Mouse (Mus musculus) layer of hippocampus, adult 8-10 months (tissue): Measurements from ENCODE around the gene Kcp. TPM values are rescaled to one million over a fixed set of nuclear protein-coding genes. Genes with fewer than 3 reads are reported as not detected.

Source experiments
- total RNA-seq, 4 experiments: library from RNA; stranded (reverse); gene quantifications; 2 replicates each; pipeline ENCODE4 v1.2.4; 2022

Gene Kcp
- total RNA-seq, 4 experiments from 2014 or later: 1.4 to 3.5 (median 1.8) TPM

Other genes with a start within 250 kb of the Kcp start
- 1 to 10 TPM; 4.9 to 9.0 (median 6.6) TPM for gene Hilpda, start 235.5 kb downstream of the Kcp start, total RNA-seq
- under 1 TPM in 3 of 4 experiments, not detected in 1; 0.38 to 0.55 (median 0.54) TPM for gene Fam71f2, start 228.4 kb downstream of the Kcp start, total RNA-seq
- gene Fam71f1, start 188.8 kb downstream of the Kcp start, total RNA-seq: not detected
- 10 to 100 TPM; 65.8 to 71.3 (median 69.3) TPM for gene Calu, start 159.9 kb downstream of the Kcp start, total RNA-seq
- under 1 TPM in 2 of 4 experiments, not detected in 2; 0.33 to 0.80 TPM for gene Opn1sw, start 119.5 kb downstream of the Kcp start, total RNA-seq
- gene Ccdc136, start 111.6 kb downstream of the Kcp start, total RNA-seq: 10 to 100 TPM; 77.8 to 87.7 (median 83.6) TPM
- gene Flnc, start 74.7 kb downstream of the Kcp start, total RNA-seq: 1 to 10 TPM; 2.1 to 8.8 (median 5.4) TPM
- 100 to 1,000 TPM; 221 to 280 (median 257) TPM for gene Atp6v1f, start 40.2 kb downstream of the Kcp start, total RNA-seq
- under 1 TPM in 2 of 4 experiments, not detected in 2; 0.61 to 0.75 TPM for gene Atp6v1fnb, start 36.5 kb downstream of the Kcp start, total RNA-seq
- gene Irf5, start 18.7 kb upstream of the Kcp start, total RNA-seq: 10 to 100 TPM in 2 of 4 experiments, 1 to 10 TPM in 2; 3.8 to 16.9 (median 12.2) TPM
- gene Tnpo3, start 101.9 kb upstream of the Kcp start, total RNA-seq: 10 to 100 TPM; 67.0 to 78.6 (median 73.2) TPM
- gene Tspan33, start 186.3 kb upstream of the Kcp start, total RNA-seq: 10 to 100 TPM; 28.4 to 37.6 (median 33.5) TPM
- gene Smo, start 227.6 kb upstream of the Kcp start, total RNA-seq: 10 to 100 TPM; 17.0 to 18.9 (median 18.1) TPM